Mouse (Mus musculus) heart, adult 2 months (tissue): ENCODE measurements around the gene Tmem132d.

Experiments used
- CTCF ChIP-seq: fragments of 200-600 bp; IDR thresholded peaks from 2 replicates; pipeline ENCODE4 v1.8.1; 2022; ENCODE audit warnings: antibody characterized with exemption, mild to moderate bottlenecking, moderate library complexity
- EP300 ChIP-seq: fragments of 200-500 bp; IDR thresholded peaks from 2 replicates; pipeline ENCODE4 v1.6.1; 2011; ENCODE audit warnings: low read depth, low read length, control low read depth; ENCODE audit not compliant: insufficient read depth

DNA sequence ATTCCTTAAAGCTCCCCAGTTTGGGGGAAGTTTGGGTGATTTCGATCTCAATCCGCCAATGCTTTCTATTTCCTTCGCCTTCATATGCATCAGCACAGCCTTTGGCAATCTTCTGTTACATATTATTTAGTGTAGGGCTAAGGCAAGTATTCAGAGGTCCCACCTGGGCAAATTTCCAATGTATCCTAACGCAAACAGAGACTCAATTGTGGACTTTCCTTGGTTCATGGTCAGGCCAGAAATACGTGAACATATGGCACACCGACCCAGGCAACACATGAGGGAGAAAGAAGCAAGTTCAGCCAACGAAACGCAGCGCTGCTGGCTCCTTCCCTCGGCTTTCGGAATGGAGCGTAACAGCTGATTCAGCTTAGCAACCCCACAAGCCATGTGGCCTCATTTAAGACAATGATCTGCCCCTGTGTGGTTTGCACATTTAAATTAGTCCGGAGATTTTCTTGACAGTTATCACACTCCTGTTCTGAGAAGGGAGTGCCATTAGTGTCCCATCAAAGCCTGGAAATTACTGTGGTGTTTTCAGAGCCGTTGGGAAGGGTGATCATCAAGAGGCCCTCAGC is 242.5 kb downstream of the Tmem132d start:
- no peak for TF ChIP-seq EP300
- TF ChIP-seq CTCF, result no peak
